Mouse (Mus musculus) G1E (cell line): ENCODE data around the gene Gpr65. TPM values are rescaled to one million over a fixed set of nuclear protein-coding genes. Genes with fewer than 3 reads are reported as not detected.
"Not testable (repeated sequence)": the region's sequence is repeated elsewhere in the genome, so short reads cannot be mapped to it uniquely, and the experiment has no call there.

Source experiments
- ATAC-seq: 2 replicates; pipeline ENCODE4 v1.8.0; 2016; ENCODE audit warnings: mild to moderate bottlenecking; ENCODE audit not compliant: insufficient number of reproducible peaks, poor library complexity, low FRiP score, severe bottlenecking; ENCODE audit errors: extremely low read depth
- DNase-seq: peaks from one replicate; pipeline ENCODE4 v3.0.0; 2012; ENCODE audit warnings: low spot score
- H3K27me3 ChIP-seq: 2 replicates; pipeline ENCODE4 v1.6.1; 2012; ENCODE audit warnings: mild to moderate bottlenecking, low read length, inconsistent platforms; ENCODE audit not compliant: insufficient read depth
- H3K36me3 ChIP-seq: replicated peaks from 2 replicates; pipeline ENCODE3; 2012; ENCODE audit warnings: mild to moderate bottlenecking, inconsistent platforms
- H3K4me1 ChIP-seq: 2 replicates; pipeline ENCODE4 v1.6.1; 2012; ENCODE audit warnings: low read depth, low read length, inconsistent platforms, mixed read lengths; ENCODE audit not compliant: insufficient read depth
- H3K4me3 ChIP-seq: 2 replicates; pipeline ENCODE4 v1.5.1; 2012; ENCODE audit warnings: low read depth, mild to moderate bottlenecking, inconsistent platforms, low read length, moderate library complexity, mixed read lengths
- H3K9me3 ChIP-seq: replicated peaks from 2 replicates; pipeline ENCODE4 v1.6.1; 2012; ENCODE audit warnings: inconsistent platforms
- GATA1 ChIP-seq: IDR thresholded peaks from 2 replicates; pipeline ENCODE4 v1.6.1; 2012; ENCODE audit warnings: borderline replicate concordance, low read length, inconsistent platforms, mixed read lengths
- polyA plus RNA-seq: library from polyadenylated mRNA; stranded (reverse); fragments of >175 nt; gene quantifications from 2 replicates; pipeline ENCODE4 v1.2.3, GENCODE M21; 2012
- total RNA-seq, 2 experiments: library from RNA; stranded (forward) in 1 of 2; stranded (reverse) in 1 of 2; fragments of 200-1000 nt in 1 of 2; fragments of >200 nt in 1 of 2; fragmentation: Nextera tagmentation in 1 of 2; gene quantifications; 2 replicates each; pipeline ENCODE4 v1.2.3; 2014 to 2017

Gene Gpr65
- total and polyA plus RNA-seq, 3 experiments = 2.4 to 232 (median 144) TPM

- ATAC-seq (no peak), DNase-seq (no peak)
- Histone ChIP-seq H3K36me3 (no peaks in the 10 kb centered on the region), H3K9me3 (no peaks in the 10 kb centered on the region), H3K4me3 (no peak overlapping the region), H3K4me1 (no peaks in the 10 kb centered on the region), H3K27me3 (peaks cover 4% of the 10 kb centered on the region; the same call in 1 of the 2 replicates)
- TF ChIP-seq GATA1 = no peak
Measured at GRCm38 (mm10) chr12:98322426-98322825, 54.0 kb downstream of the Gpr65 start.

- ATAC-seq, DNase-seq, H3K9me3 ChIP-seq, H3K4me1 ChIP-seq, H3K27me3 ChIP-seq, H3K36me3 ChIP-seq, H3K4me3 ChIP-seq: not testable (repeated sequence)
Measured at GRCm38 (mm10) chr12:98324170-98324569, 55.7 kb downstream of the Gpr65 start.

Other genes starting within 250 kb of the Gpr65 start
- gene Galc, start 9.2 kb upstream of the Gpr65 start, total RNA-seq (2014; fragmentation: Nextera tagmentation) = 120 and 131 TPM in 2 replicates
- gene Galc, start 9.2 kb upstream of the Gpr65 start, total RNA-seq (2017) = 143 and 174 TPM in 2 replicates
- gene Galc, start 9.2 kb upstream of the Gpr65 start, polyA plus RNA-seq = 9.3 and 10.1 TPM in 2 replicates